In genomic region chr10:18429533-18429932, GRCm38 (mm10) we compare ENCODE assay signal across 8 mouse cellular contexts.
DNase-seq lines count a peak whose midpoint lies in the region; ATAC-seq and TF ChIP-seq lines count a peak whose summit lies in the region.
"Had no signal": no experiment of that assay in that cellular context is flagged by ENCODE, and none has a peak within 500 bp of the region (broad histone marks: within the 10 kb centered on the region; RNA-seq: fewer than 3 reads in every experiment).

No protein-coding gene starts in this region.

- H3K27ac ChIP-seq in heart, embryonic 16.5 days (ENCODE audit: low read length) = peak overlapping the region; percentile 90
- H3K27ac ChIP-seq in lung, embryonic 14.5 days (ENCODE audit: low read depth) = peak overlapping the region; percentile 65
- no peak overlapping the region for H3K27ac ChIP-seq in intestine, embryonic 15.5 days
- H3K27ac ChIP-seq: midbrain, embryonic 13.5 days had no signal

- H3K36me3 ChIP-seq in heart, embryonic 16.5 days (ENCODE audit: control insufficient read depth, insufficient read depth) = peaks cover 7% of the 10 kb centered on the region
- H3K36me3 ChIP-seq in lung, embryonic 14.5 days (ENCODE audit: insufficient read depth) = no peaks in the 10 kb centered on the region
- no peaks in the 10 kb centered on the region for H3K36me3 ChIP-seq in intestine, embryonic 15.5 days

- no peak for ATAC-seq in heart, embryonic 16.5 days (replicated peaks; ENCODE audit: extremely low read depth, insufficient read depth, low FRiP score)
- ATAC-seq in lung, embryonic 14.5 days (ENCODE audit: insufficient read depth) = no peak
- ATAC-seq in megakaryocyte progenitor cell, adult 5-6 weeks (replicated peaks; ENCODE audit: poor library complexity) = 0 out of 2 replicates have a peak, but pooled peaks have one; percentile 42
- ATAC-seq in intestine, embryonic 15.5 days = no peak
- ATAC-seq: midbrain, embryonic 13.5 days had no signal

- no peak for DNase-seq in heart, adult 18-20 months
- no peak for DNase-seq in lung, embryonic 14.5 days
- DNase-seq in lung, postnatal 4 days = no peak
- peak; percentile 17 for DNase-seq in NIH3T3 (ENCODE audit: low read depth)

- no peak overlapping the region for H3K9ac ChIP-seq in heart, embryonic 16.5 days (ENCODE audit: low read length)
- no peak overlapping the region for H3K9ac ChIP-seq in lung, embryonic 14.5 days
- no peak overlapping the region for H3K9ac ChIP-seq in intestine, embryonic 15.5 days
- H3K9ac ChIP-seq: midbrain, embryonic 13.5 days had no signal

- no peaks in the 10 kb centered on the region for H3K27me3 ChIP-seq in heart, embryonic 16.5 days (ENCODE audit: control insufficient read depth, insufficient read depth, low read length)
- H3K27me3 ChIP-seq in lung, embryonic 14.5 days (ENCODE audit: insufficient read depth, low read length) = no peaks in the 10 kb centered on the region
- no peaks in the 10 kb centered on the region for H3K27me3 ChIP-seq in intestine, embryonic 15.5 days (replicated peaks)

- TF ChIP-seq CTCF in lung, embryonic 14.5 days (IDR thresholded peaks at IDR 0.05; ENCODE audit: low read depth) = peak; percentile 48

- H3K9me3 ChIP-seq in heart, embryonic 16.5 days (replicated peaks; ENCODE audit: control insufficient read depth, low read length) = peaks cover 6% of the 10 kb centered on the region
- H3K9me3 ChIP-seq in lung, embryonic 14.5 days (ENCODE audit: low read depth, low read length) = no peaks in the 10 kb centered on the region
- no peaks in the 10 kb centered on the region; the same call in 1 of the 2 replicates for H3K9me3 ChIP-seq in intestine, embryonic 15.5 days

- 91% methylated on average over 3 of the region's 3 CpGs for WGBS in heart, embryonic 16.5 days
- WGBS in lung, embryonic 14.5 days = 94% methylated on average over 3 of the region's 3 CpGs
- 89% methylated on average over 3 of the region's 3 CpGs for WGBS in intestine, embryonic 15.5 days

- H3K4me3 ChIP-seq in heart, embryonic 16.5 days (ENCODE audit: low read length) = no peak overlapping the region
- H3K4me3 ChIP-seq in lung, embryonic 14.5 days (ENCODE audit: low read depth, low read length) = no peak overlapping the region
- no peak overlapping the region for H3K4me3 ChIP-seq in intestine, embryonic 15.5 days (replicated peaks)
- H3K4me3 ChIP-seq: midbrain, embryonic 13.5 days had no signal

- H3K4me1 ChIP-seq in heart, embryonic 16.5 days (ENCODE audit: control insufficient read depth, insufficient read depth, low read length) = peaks cover 31% of the 10 kb centered on the region
- no peaks in the 10 kb centered on the region; the same call in 1 of the 2 replicates for H3K4me1 ChIP-seq in lung, embryonic 14.5 days (ENCODE audit: insufficient read depth)
- no peaks in the 10 kb centered on the region for H3K4me1 ChIP-seq in intestine, embryonic 15.5 days (replicated peaks)

- no peak overlapping the region for H3K4me2 ChIP-seq in heart, embryonic 16.5 days (ENCODE audit: low read depth, low read length)
- H3K4me2 ChIP-seq in lung, embryonic 14.5 days = no peak overlapping the region
- no peak overlapping the region for H3K4me2 ChIP-seq in intestine, embryonic 15.5 days (replicated peaks)
- H3K4me2 ChIP-seq: midbrain, embryonic 13.5 days had no signal
